Mouse (Mus musculus) retina, adult 2 months (tissue): ENCODE data around the gene Dpy19l2.
"Not testable (repeated sequence)": the region's sequence is repeated elsewhere in the genome, so short reads cannot be mapped to it uniquely, and the experiment has no call there.

ENCODE experiments used
- DNase-seq: peaks from one replicate; pipeline ENCODE4 v3.0.0-alpha.2; 2012; ENCODE audit warnings: low read depth, low spot score

Dpy19l2 gene

DNA sequence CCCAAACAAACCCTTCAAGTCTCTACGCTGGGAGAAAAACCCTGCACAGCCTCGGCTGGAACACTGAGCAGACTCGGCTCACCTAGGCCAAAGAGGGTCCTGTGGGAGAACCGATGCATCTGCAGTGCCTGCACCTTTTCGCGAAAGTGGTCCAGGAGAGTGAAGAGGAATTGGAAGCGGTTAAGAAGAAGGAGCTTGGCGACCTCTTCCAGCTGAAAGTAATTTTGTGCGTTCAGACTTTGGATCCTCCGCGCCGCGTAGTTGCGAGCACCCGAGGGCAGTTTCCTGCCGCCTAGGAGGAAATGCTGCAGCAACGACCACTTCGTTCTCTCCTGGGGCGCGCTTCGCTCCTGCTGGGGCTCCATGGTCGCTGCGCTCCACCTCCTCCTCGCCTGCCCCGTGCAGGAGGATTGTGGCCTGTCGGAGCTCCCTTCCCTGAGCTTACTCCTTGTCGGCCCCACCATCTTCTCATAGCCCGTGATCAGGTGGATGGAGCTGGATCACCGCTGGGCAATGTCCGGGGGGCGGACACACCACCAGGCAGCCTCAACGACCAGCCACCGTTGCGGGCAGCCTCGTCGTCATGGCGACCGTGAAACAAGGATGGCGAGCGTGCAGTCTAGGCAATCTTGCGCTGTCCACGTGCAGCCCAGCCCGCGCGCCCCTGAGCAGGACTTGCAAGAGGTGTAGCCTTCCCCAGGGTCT, at the start of gene Dpy19l2:
Gene Dpy19l2, minus strand, starts transcription at position 594 of the 705 bp plus-strand sequence.
- DNase-seq: no peak

DNA sequence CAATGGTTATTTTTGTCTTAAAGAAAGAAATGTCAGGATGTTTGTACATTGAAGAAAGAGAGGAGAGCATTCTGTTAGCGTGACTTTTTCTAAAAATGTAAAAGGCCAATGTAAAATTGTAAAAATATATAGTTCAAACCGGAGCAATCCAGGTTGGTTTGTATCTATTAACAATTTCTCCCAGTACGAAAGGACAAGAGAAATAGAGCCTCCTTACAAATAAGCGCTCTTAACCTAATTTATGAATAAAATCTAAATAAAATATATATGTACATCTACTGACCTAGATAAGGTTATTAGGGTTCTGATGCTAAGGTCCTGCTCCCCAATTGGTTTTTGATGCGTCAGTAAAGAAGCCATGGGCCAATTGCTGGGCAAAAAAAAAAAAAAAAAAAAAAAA, 48.9 kb upstream of the Dpy19l2 start:
- no peak for DNase-seq

DNA sequence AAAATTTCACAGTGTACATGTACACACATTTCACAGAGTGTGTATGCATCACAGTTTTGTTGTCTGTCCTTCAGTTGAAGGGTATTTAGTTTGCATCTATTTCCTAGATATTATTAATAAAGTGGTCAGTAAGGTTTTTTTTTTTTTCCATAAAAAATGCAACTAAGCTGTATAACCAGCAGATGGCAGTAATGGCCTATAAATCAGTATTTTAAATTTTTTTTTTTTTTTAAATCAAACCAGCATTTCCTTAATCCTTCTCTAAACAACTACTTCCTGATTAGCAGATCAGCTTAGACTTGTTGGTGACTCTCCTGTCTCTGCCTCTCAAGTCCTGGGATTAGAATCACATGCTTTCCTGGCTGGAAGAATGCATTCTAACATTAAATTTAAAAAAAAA, 5.2 kb upstream of the Dpy19l2 start:
- DNase-seq: no peak

DNA sequence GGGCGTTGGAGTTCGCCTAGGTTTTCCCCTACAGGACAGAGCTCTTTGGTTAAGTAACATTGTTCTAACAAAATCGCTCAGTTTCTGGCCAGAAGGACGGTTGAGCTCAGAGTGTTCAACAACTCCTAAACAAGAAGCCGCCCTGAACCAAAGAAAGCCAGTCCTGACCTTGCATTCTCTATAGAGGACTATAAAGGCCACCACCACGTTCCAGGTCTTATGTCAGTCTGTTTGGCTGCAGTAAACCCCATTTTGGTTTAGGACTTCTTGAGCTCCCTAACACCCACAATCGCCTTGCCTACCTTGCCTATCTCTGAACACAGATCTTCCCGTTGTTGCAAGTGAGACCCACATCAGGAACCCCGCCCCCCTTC, 299 bp upstream of the Dpy19l2 start:
- no peak for DNase-seq

DNA sequence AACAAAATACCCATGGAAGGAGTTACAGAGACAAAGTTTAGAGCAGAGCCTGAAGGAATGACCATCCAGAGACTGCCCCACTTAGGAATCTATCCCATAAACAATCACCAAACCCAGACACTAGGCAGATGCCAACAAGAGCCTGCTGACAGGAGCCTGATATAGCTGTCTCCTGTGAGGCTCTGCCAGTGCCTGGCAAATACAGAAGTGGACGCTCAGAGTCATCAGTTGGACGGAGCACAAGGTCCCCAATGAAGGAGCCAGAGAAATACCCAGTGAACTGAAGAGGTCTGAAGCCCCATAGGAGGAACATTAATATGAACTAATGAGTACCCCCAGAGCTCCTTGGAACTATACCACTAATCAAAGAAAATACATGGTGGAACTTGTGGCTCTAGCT, 58.8 kb downstream of the Dpy19l2 start:
- DNase-seq: not testable (repeated sequence)

DNA sequence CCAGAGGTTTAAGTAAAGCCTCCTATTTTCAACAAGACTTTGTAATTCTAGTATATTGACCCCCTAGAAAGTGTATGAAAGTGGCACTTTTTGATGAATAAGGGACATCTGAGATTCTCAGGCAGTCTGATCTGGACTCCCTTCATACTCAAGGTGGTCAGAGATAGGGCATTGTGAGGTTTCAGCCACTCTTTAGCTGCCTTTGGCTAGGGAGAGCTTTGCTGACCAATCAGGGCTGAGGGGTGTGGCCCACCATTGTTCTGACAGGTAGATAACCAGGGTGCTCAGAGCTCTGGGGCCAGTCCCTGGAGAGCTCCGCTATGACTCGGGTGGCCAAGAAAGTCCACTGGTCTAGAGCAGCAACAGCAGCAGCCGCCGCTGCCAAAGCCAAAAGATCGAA, 71.2 kb downstream of the Dpy19l2 start, which contains the start of gene Cypt4:
Gene Cypt4, plus strand, starts transcription at position 301 of the 400 bp plus-strand sequence.
- no peak for DNase-seq

DNA sequence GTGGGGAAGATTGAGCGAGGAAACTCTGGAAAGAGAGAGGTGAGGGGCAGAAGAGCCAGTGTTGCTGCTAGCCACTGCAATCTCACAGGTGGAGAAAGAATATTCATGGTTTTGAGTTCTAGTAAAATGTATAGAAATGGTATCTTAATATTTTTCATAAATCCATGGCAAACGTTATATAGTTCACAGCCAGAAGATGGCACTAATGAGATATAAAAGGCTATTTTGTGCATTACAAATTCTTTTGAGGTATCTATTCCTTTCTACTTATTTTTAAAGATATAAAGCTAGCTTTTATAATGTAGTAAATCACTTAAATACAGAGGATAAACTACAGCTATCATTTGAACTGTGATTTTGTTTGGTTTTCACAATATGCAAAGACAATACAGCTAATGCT, 157.9 kb downstream of the Dpy19l2 start:
- no peak for DNase-seq

DNA sequence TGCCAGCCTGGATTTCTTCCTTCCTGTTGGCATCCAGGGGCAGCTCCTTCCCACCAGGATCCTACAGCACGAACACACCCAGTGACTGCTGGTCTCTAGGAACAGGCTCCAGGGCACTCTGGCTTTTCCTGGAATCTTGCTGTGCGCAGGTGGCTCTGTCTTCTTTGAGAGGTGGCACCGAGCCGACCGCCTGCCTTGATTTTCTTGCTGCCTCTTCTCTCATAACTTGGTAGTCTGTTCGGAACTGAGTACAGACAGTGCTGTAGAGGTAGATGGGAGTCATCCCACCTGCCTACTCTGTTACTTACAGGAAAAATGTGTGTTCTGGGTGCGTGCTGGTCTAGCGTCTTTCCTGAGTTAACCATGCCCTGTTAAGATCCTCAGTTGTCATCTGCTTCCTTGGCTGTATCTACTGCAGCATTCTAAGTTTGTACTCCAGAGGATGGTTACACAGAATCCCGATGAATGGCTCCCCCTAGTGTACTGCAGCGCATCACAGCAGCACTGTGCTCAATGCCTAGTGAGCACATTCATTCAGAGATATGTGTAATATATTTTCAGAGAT, 179.4 kb downstream of the Dpy19l2 start:
- DNase-seq: peak; percentile 29

DNA sequence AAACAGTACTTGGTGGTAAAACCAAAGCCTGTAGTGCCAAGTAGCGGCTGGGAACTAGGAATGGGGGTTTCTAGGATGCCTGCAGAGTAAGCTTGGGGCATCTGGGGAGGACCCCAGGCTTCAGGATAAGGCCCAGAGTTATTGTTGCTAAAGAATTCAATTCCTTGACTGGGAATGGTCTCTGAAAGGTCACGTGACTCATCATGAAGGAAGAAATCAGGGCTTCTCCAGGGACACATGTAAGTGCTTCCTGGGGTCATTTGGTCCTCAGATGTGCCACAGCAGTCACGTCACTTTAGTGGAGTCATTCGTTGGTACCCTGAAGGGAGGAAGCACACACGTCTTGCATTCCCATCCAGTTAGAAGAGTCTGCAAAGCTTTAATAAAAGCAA, 182.0 kb downstream of the Dpy19l2 start:
- no peak for DNase-seq

DNA sequence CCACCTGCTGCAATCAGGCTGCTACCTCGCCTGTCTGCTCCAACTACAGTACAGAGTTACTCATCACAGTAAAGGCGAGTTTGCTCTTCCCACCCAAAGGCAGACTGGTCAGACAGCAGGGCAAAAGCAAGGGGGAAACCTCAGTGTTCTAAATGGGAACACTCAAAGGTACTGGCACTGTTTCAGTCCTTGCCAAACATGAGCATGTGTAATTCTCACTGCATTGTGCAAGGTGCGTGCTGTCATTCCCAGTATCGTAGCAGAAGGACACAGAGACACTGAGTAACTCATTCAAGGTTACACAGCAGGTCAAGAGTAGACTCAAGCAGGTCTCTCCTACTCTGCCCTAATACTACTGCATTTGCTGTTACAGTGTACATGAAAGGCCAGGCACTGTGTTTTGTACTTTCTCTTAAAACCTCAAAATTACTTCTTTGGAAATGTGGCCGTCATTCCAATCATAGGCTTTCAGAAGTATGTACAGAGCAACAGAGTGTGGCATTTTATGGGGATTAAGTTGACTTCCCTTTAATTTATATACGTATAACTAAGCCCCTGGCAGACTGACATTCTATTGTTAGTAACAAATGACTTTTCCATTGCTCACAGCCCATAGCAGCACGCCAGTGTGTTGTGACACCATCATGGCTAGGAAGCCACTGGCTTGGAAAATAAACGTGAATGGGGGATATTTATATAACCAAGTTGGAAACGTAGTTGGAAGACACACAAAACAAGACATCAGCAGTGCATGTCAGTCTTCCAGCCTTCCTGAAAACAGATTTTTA, 182.6 kb downstream of the Dpy19l2 start:
- DNase-seq: no peak

DNA sequence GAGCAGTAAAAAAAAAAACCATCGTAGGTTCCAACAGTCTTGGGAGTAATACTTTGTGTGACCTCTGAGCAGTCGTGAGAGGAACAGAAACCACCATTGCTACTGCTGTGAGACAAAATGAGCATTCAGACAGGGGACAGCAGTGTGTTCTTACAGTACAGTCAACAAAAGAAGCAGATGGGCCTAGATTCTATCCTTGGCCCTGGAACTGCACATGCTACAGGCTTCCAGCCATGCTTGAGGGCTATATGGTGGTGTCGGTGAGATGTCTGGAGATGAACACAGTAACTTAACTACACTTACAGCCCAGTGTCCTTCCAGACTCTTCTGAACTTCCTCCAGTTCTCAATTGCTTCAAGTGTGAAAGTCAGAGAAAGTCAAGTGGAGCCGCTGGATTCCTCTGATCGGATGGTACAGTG, 184.0 kb downstream of the Dpy19l2 start:
- no peak for DNase-seq

DNA sequence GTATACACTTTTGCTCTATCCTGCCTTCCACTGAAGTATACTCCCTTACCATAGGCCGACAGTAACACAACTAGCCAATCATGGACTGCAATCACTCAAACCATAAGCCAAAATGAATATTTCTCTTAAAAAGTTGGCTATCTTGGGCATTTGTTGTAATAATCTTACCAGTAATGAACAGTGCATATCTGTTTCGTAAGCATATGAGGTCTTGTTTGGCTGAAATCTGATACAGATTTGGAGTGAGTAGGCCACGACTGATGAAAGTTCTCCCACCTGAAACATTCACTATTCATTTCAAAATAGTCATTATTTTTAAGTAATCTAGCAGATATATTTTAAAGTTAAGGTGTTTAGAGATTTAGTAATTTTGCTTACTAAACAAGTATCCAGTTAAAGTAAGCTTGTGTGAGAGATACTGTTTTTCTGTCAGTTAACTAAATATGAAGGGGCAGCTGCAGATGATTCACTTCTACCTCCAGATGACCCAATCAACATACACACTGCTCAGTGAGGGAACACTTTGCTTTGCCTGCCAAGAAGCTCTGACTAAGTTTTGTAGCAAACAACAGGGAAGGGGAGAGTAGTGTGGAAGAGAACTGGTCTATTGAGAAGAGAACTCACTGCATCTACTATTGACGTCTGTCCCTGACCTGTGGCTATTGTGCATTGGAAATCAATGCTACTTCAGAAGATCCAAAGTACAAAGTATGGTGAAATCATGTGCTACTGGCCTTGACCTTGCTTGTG, 184.5 kb downstream of the Dpy19l2 start:
- DNase-seq: no peak

DNA sequence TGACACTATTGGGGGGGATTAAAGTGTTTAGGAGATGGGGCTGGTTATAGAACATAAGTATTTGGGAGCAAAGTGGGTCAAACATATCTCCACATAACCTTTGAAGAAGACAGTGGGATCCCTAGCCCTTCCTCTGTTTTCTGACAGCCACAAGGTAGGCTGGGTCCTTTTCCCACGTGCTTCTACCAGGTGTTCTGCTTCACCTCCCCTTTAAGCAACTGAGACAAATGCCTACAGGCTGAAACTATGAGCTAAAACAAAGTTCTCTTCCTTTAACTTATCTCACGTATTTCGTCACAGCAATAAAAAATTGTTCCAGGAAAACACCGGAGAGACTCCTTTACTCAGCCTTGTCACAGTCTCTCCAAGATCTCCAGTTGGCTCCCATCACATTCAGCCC, 187.2 kb downstream of the Dpy19l2 start:
- no peak for DNase-seq
